Mouse (Mus musculus) midbrain, embryonic 11.5 days (tissue): ENCODE results near the gene Cxcr3. TPM values are rescaled to one million over a fixed set of nuclear protein-coding genes. Genes with fewer than 3 reads are reported as not detected.

Source experiments
- ATAC-seq: fragments of 200-750 bp; cut with Nextera tagmentation; 2 replicates; pipeline ENCODE4 v1.8.0; 2017; ENCODE audit warnings: moderate TSS enrichment, moderate library complexity; ENCODE audit not compliant: low FRiP score
- DNase-seq: peaks from one replicate; pipeline ENCODE4 v3.0.0; 2015; ENCODE audit warnings: low spot score; ENCODE audit errors: missing footprints
- H3K27ac ChIP-seq: fragments of 300-500 bp; sonication (generic); 2 replicates; pipeline ENCODE4 v1.5.1; 2014; ENCODE audit warnings: low read depth, low read length
- H3K27me3 ChIP-seq: fragments of 300-500 bp; sonication (generic); 2 replicates; pipeline ENCODE4 v1.6.1; 2014; ENCODE audit warnings: mild to moderate bottlenecking, low read length, moderate library complexity, mixed read lengths; ENCODE audit not compliant: control insufficient read depth, insufficient read depth
- H3K36me3 ChIP-seq: fragments of 300-500 bp; sonication (generic); 2 replicates; pipeline ENCODE4 v1.6.1; 2014; ENCODE audit warnings: mild to moderate bottlenecking, low read length, moderate library complexity, mixed read lengths; ENCODE audit not compliant: control insufficient read depth, insufficient read depth
- H3K4me1 ChIP-seq: fragments of 300-500 bp; sonication (generic); 2 replicates; pipeline ENCODE4 v1.6.1; 2014; ENCODE audit warnings: low read length; ENCODE audit not compliant: control insufficient read depth, insufficient read depth
- H3K4me2 ChIP-seq: fragments of 300-500 bp; sonication (generic); 2 replicates; pipeline ENCODE4 v1.6.1; 2014; ENCODE audit warnings: mild to moderate bottlenecking, moderate library complexity
- H3K4me3 ChIP-seq: fragments of 300-500 bp; sonication (generic); 2 replicates; pipeline ENCODE4 v1.5.1; 2014; ENCODE audit warnings: low read depth, low read length
- H3K9ac ChIP-seq: fragments of 300-500 bp; sonication (generic); 2 replicates; pipeline ENCODE4 v1.6.1; 2014; ENCODE audit warnings: low read length
- H3K9me3 ChIP-seq: fragments of 300-500 bp; sonication (generic); 2 replicates; pipeline ENCODE4 v1.6.1; 2016; ENCODE audit warnings: low read length; ENCODE audit not compliant: control insufficient read depth
- WGBS: fragments of 180-500 bp; shearing (Covaris S2); extraction: QIAGEN DNeasy Blood & Tissue Kit; methylation state at CpG from one replicate; pipeline ENCODE4 v1.1.7; 2014; 5-methylcytosine and 5-hydroxymethylcytosine counted together
- polyA plus RNA-seq: library from polyadenylated mRNA; unstranded; fragments of >200 nt; fragmentation: Nextera tagmentation; extraction: Ambion mirVana; gene quantifications from 2 replicates; pipeline ENCODE4 v1.2.1, GENCODE M21; 2014

The Cxcr3 gene
- polyA plus RNA-seq, 1 experiment from 2014 or later, result 0.20 TPM

- H3K27ac ChIP-seq, result no peak overlapping the region
- WGBS, result 57% methylated on average over 23 of the region's 23 CpGs
- no peak overlapping the region for H3K4me3 ChIP-seq
- ATAC-seq, result no peak
- no peak overlapping the region for H3K9ac ChIP-seq
- H3K27me3 ChIP-seq, result no peaks in the 10 kb centered on the region
- no peaks in the 10 kb centered on the region for H3K4me1 ChIP-seq
- H3K9me3 ChIP-seq, result peaks cover 6% of the 10 kb centered on the region
- H3K36me3 ChIP-seq, result no peaks in the 10 kb centered on the region
- no peak for DNase-seq
- H3K4me2 ChIP-seq, result no peak overlapping the region
Observed at GRCm38 (mm10) chrX:101698232-101698631, 35.8 kb downstream of the Cxcr3 start.

GRCm38 (mm10) chrX:101697537-101697936, 36.5 kb downstream of the Cxcr3 start:
- Histone ChIP-seq H3K36me3 (no peaks in the 10 kb centered on the region), H3K4me2 (no peak overlapping the region), H3K4me1 (no peaks in the 10 kb centered on the region), H3K9me3 (peaks cover 6% of the 10 kb centered on the region), H3K27me3 (no peaks in the 10 kb centered on the region), H3K4me3 (no peak overlapping the region), H3K27ac (no peak overlapping the region), H3K9ac (no peak overlapping the region)
- no peak for ATAC-seq
- no peak for DNase-seq
- WGBS, result 74% methylated on average over 50 of the region's 54 CpGs

GRCm38 (mm10) chrX:101695686-101696085, 38.4 kb downstream of the Cxcr3 start:
- H3K27me3 ChIP-seq, result no peaks in the 10 kb centered on the region
- H3K4me2 ChIP-seq, result no peak overlapping the region
- no peak overlapping the region for H3K4me3 ChIP-seq
- H3K9ac ChIP-seq, result no peak overlapping the region
- H3K36me3 ChIP-seq, result no peaks in the 10 kb centered on the region
- WGBS, result 90% methylated on average over 27 of the region's 27 CpGs
- H3K9me3 ChIP-seq, result peaks cover 6% of the 10 kb centered on the region
- H3K27ac ChIP-seq, result no peak overlapping the region
- H3K4me1 ChIP-seq, result no peaks in the 10 kb centered on the region
- no peak for DNase-seq
- no peak for ATAC-seq

Other genes with a start within 250 kb of the Cxcr3 start
- gene Taf1, start 201.5 kb downstream of the Cxcr3 start, polyA plus RNA-seq, result 20.5 and 25.7 TPM in 2 replicates
- 237 and 262 TPM in 2 replicates for gene Ogt, start 94.2 kb downstream of the Cxcr3 start, polyA plus RNA-seq
- gene Gm4779, start 60.2 kb upstream of the Cxcr3 start, polyA plus RNA-seq, result not detected in 2 replicates
- gene 8030474K03Rik, start 60.4 kb upstream of the Cxcr3 start, polyA plus RNA-seq, result not detected in 2 replicates
- gene Nhsl2, start 115.1 kb upstream of the Cxcr3 start, polyA plus RNA-seq, result 6.8 and 10.1 TPM in 2 replicates